Mouse (Mus musculus) cerebellum, postnatal 10 days (tissue): ENCODE data around the gene Selenoo.
A peak's percentile ranks its signal among the peaks of the same experiment; 100 is the strongest.

Experiments
- DNase-seq, 2 experiments: peaks; one replicate each; pipeline ENCODE4 v3.0.0; 2021; ENCODE audit warnings: mixed read lengths in 2 of 2

Selenoo gene

DNA sequence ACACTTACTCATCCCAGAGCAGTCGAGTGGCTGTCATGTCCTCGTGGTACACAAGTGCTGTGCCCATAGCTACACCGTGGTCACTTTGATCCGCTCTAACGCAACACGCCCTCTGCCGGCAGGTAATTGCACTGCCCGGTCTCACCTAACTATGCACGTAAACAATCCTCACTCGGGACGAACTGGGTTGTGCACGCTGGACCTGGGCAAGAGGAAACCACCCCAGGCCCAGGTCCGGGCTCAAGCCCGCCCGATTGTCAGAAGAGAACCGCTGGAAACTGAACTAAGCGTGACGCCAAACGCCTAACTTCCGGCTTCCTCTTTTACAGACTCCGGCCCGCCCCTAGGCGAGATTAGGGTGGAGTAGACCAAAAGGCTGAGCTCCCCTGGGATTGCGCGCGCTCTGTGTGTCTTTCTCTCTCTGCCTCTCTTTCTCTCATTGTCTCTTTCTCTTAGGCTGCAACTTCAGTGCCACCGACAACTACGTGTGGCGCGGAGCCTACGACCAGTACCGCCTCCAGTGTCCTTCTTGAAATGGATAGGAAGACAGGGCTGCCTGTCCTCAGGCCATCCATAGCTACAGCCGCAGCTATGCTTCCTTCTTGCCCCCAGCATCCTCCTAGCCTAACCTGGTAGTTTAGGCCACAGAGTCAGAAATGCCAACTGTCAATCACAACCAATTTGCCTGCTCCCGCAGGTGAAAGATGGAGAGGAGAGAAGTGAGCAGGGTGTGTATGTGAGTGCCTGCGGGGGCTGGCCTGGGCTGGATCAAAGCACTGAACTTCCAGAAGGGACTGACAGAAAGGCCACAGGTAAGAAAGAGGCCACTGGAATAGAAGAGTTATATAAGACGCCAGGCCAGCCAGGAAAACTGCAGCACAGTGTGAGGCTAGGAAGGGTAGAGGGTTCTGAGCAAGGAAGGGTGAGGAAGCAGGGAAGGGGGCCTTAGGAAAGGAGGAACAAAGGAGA lies 39.8 kb downstream of the Selenoo start, which contains the start of gene Hdac10:
TSS of gene Hdac10 (minus strand) at position 319 of the 969 bp plus-strand sequence.
- DNase-seq: peak; percentile 94 to 97

DNA sequence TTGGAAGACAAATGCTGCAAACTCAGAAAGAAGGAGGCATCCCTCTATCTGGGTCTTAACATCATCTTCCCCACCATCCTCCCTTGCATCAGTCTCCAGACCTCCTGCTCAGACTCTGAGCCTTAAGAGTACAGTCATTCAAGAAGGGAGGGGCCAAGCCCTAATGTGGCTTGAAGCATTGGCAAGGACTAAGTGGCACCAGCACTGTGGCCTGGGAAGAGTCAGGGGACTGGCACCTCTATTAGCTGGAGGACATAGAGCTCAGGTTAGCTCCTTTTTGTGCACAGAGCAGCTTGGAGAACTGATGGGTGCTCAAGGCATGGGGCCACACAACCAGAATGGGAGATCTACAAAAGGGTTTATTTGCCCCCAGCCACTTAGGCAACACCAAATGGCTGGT lies 41.4 kb downstream of the Selenoo start:
- no peak for DNase-seq

DNA sequence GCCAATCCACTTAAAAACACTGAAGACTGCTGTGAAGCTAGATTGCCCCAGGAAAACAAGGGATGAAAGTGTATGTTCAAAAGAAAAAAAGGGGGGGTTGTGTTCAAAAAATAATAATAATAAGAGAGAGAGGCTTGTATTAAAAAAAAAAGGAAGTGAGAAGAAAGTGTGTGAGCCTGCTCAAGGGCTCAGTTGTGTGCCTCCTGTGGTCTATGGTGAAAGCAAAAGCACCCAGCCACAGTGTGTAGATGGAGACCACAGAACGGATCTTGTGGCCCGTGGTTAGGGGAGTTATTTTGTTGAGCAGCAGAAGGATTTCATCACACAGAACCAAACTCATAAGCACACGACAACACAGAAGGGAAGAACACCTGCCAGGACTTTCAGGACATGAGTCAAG lies 42.4 kb downstream of the Selenoo start:
- DNase-seq: no peak

DNA sequence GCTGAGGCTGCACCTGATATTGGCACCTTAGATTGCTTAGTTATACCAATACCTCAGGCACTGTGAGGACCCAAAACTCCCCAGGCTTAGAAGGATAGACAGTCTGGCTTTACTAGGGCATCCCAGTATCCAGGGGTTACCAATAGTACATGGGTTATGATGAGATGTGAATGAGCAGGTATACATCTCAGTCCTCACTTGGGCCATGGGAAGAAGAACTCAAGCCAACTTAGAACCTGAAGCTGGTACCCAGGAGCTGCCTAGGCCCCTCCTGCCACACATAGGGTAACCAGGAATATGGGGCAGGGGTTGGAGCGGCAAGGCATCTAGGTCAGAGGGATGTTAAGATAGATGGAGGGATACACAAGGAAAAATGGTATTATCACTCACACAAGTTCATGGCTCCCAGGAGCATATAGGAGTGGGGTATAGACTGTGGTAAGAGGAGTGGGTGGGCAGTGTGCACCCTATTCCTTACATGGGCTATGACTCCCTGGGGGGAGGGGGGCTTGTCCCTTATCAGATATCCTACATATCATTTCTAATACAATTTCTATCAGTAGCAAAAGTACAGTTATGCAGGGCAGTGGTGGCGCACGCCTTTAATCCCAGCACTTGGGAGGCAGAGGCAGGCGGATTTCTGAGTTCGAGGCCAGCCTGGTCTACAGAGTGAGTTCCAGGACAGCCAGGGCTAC lies 47.7 kb downstream of the Selenoo start:
- no peak for DNase-seq

DNA sequence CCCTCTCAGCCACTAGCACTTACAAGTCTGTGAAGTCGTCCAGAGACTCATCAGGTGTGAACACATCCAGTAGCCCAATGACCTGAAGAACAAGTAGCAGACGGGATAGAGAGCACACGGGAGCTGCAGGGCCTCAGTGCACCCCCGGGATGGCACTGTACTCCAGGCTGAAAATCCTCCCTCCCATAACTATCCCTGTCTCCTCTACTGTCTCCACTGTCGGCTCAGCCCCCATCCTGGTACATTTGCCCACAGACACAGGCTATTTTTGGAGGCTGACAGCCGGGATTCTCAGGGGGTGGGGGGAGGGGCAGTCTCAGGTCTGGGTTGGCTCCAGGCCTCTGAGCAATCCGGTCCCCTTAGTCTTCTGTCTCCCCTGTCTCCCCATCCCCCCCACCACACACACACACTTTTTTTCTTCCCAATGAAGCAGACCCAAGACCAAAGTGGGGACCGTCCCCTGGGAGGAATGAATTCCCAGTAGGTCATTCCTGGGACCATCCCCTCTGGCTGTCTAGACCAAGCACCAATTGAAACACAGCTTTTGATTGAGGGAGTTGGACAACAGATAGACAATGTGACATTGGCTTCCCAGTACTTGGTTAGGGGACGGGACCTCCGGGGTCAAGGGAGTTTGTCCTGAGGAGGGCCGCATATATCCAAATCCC lies 48.6 kb downstream of the Selenoo start:
- DNase-seq: peak in 1 of 2 experiments; percentile 50

DNA sequence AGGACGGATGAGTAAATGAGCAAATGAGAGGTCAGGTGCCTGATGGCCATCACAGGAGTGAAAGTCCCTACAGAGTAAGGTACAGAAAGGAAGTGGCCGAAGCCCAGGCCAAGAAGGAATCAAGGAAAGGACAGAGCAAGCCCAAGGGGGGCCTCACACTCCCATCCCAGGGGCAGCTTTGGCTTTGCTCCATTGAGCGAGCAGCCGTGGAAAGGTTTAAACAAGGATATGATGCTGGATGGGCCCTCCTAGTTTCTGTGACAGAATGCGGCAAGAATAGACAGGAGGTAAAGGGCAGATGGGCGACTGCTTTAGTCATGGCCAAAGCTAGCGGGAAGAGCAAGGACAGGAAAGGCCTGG lies 49.1 kb downstream of the Selenoo start:
- no peak for DNase-seq

DNA sequence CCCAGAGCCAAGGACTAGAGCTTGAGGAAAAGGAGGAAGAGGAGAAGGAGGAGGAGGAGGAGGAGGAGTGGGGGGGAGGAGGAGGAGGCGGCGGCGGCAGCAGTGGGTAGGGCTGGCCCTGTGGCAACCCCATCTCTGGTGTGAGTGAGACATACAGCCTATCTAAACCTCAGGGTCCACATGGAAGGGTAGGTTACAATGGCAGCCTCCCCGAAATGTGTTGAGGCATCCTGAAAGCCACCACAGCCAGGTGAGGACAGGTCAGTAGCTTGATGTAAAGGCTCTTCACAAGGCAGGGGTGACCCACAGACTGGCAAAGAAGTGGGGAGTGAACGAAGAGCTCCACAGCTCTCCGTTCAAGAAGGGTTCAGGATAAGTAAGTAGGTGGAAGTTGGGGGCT lies 49.6 kb downstream of the Selenoo start:
- no peak for DNase-seq

DNA sequence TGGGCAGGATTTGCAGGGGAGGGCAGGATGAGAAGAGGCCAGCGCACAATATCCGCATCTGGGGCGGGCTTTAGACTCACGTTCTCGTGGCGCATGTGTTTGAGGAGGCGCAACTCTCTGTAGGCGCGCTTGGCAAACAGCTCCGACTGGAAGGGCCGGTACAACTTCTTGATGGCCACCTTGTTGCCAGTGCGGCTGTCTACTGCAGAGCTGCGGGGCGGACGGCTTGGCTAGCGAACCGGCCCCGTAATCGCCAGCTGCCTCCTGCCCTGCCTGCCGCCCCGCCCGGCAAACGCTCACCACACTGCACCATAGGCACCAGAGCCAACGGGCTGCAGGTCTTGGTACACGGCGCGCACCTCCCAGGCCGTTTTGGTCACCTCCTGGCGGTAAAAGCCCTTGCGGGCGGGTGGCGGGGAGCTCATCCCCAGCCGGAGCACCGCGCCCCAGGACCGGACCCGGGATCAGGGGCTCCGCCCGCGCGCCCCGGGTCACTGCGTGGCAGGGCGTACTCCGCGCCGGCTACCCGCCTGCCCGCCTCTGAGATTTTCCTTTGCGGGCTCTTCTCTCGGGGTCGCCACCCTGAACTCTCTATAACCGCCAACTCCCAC lies 51.3 kb downstream of the Selenoo start:
- DNase-seq: peak; percentile 68 to 70

DNA sequence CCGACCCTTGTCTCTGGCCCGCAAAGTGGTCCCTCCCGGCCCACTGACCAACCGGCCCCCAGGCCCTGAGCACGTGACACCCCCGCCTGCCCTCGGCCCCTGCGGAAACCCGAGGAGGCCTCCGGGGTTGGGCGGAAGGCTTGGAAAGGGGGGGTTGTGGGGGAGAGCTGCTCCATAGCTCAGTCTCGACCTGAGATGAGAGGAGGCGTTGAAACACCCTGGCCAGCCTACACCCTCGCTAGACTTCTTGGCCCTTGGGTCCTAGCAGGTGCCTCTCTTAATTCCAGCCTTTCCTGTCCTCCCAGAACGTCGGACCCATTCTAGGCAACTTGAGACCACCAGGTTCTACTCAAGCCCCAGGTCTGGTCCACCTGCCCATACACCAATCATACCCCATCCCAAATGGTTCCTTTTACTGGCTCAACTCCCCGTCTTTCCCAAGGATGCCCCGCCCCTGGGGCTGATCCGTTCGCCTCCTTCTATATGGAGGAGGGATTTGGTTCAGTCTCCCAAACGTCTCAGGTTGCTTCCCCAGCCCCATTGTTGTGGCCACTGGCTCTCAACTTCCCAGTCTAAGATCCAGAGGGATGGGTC lies 51.9 kb downstream of the Selenoo start, which contains the start of gene Mapk12:
TSS of gene Mapk12 (minus strand) at position 45 of the 594 bp plus-strand sequence.
- DNase-seq: peak; percentile 59 to 64

DNA sequence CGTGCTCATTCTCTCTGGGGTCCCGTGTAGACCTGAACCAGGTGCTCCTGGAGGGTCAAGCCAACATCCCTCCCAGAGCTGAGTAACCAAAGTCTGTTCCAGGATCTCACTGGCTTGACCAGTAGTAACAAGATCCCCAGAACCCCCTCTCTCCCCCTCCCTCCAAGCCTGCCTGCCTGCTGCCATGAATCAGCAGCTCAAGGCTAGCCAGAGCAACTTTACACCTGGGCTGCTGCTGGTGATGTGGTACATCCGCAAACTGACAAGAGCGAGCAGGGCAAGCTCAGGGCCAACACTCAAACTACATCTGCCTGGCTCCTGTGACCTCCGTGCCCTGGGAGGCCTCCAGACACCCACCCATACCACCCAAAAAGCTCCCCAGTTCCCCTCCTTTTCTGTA lies 52.6 kb downstream of the Selenoo start:
- DNase-seq: no peak

DNA sequence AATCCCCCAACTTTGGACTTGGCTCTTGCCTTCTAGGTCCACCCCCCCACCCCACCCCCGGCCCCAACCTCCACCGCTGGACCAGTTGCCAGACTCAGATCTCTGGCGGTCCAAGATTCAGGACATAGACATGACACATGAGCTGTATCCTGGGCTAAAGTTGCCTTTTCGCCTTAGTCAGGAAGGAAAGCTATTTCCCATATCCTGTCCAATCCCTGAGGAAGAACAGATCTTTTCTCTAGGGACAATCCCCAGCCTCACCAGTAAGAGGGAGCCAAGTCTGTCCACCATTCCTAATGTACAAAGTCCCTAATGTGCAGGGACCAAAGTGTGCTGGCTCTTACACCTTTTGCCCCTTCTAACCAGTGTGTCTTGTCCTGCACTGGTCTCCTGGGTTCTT lies 53.0 kb downstream of the Selenoo start:
- DNase-seq: no peak

DNA sequence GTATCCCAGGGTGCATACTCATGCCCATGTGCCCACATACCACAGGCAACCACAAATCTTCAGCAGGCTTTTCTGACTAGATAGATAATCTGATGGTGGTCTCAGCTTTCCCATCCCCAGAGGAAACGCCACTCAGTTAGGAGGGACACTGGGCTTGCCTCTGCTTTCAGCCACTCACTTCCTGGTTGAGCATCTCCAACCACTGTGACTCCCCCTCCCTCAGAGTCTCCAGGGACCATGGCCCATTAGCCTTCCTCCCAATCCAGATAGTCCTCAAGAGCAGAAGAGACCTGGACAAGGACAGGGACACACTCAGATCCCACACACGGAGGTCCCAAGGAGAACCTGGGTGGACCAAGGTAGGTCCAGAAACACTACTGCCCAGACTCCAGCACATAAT lies 54.2 kb downstream of the Selenoo start:
- DNase-seq: no peak

DNA sequence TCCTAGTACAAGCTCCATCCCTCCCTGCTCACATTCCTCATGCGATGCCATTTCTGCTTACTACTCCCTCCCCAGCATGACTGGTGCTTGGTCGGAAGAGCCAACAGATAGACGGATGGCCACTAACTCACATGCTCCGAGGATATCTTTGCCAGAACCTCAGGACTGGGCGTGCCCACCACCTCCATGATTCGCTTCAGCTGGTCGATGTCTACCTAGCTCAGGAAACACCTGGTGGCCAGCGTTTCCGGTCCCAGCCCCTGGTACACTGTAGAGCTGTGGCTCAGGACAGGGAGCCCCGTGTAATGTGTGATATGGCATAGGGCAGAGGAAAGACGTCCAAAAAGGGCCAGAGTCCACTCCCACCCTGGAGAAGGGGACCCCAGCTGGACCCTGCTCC lies 56.1 kb downstream of the Selenoo start:
- no peak for DNase-seq

DNA sequence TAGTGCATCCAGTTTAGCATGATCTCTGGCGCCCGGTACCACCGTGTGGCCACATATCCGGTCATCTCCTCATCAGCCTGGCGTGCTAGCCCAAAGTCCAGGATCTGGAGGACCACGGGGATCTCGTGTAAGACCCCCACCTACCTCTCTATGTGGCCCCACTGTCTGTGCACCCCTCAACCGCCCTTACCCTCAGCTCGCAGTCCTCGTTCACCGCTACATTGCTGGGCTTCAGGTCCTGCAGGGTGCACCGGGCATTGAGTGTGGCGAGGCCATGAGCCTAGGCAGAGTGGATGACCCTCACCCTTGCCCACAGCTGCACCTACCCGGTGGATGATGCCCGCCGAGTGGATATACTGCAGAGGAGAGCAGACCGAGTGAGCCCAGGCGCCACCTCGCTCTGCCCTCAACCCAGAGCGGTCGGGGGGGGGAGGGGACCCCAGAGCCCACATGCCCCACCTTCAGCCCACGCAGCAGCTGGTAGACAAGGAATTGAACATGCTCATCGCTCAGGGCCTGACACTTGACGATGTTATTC lies 57.0 kb downstream of the Selenoo start:
- no peak for DNase-seq

DNA sequence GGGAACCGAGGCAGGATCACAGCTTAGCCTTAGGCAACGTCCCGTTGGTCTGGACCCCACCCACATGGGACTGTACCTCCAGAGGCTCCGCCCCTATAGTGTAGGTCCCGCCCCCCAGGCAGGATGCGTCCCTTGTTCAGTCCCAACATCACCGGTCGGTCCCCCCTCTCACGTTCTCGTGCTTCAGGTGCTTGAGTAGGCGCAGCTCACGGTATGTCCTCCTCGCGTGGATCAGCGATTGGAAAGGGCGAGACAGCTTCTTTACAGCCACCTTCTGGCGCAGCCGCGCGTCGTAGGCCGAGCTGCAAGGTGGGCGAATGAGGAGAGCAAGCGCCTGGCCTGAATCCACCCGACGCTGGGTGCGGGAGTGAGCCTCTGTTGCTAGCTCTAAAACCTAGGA lies 57.7 kb downstream of the Selenoo start:
- DNase-seq: peak; percentile 77 to 79

DNA sequence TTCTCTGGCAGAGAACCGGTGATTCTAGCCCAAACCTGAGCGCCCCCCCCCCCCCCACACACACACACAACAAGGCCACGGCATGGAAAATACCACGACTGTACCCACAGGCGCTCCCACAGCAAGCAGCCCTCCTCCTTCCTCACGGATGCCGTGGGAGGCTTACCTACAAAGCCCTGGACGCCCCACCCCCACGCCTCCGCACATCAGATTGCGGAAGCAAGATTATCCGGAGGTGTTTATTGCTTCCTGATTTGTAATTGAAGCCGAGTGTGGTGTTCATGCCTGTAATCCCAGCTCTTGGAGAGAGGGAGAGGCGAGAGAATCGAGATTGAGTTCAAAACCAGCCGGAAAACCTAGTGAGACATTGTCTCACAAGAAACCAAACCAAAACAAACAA lies 58.1 kb downstream of the Selenoo start:
- DNase-seq: peak; percentile 59 to 70

DNA sequence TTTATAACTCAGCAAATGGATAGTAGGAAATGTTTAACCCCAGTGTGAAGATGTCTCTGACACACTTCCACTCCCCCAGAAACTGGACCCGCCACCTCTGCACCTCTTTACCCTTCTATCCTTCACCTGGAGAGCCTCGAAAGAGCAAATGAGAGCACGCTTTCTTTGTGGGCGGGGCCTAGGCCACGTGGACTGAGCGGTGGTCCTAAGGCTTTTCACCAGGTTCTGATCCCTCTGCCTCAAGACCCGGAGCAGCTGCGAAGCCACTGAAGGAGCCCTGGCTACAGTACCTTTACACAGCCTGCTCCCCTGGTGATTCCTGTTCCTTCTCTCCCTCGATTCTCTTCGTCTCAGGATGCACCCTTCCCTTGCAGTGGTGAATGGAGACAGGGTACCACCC lies 58.6 kb downstream of the Selenoo start:
- DNase-seq: peak in 1 of 2 experiments; percentile 45

DNA sequence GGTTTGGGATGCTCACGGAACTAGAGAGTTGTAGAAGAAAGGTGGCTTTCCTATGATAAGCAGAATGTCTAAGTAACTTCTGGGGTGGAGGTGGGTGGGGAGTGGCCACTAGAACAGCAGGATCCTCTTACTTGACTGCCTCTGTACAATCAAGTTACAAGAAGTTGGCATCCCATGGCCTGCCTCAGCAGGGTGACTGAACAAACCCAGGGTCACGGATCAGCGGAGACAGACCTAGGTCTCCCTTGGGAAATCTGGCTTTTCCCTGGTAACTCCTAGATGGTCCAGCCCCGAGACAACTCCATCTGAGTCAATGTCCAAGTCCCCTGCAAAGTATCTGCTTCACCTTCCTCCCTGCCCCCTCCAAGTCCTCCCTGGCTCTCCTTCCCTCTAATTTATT lies 59.0 kb downstream of the Selenoo start:
- DNase-seq: no peak

DNA sequence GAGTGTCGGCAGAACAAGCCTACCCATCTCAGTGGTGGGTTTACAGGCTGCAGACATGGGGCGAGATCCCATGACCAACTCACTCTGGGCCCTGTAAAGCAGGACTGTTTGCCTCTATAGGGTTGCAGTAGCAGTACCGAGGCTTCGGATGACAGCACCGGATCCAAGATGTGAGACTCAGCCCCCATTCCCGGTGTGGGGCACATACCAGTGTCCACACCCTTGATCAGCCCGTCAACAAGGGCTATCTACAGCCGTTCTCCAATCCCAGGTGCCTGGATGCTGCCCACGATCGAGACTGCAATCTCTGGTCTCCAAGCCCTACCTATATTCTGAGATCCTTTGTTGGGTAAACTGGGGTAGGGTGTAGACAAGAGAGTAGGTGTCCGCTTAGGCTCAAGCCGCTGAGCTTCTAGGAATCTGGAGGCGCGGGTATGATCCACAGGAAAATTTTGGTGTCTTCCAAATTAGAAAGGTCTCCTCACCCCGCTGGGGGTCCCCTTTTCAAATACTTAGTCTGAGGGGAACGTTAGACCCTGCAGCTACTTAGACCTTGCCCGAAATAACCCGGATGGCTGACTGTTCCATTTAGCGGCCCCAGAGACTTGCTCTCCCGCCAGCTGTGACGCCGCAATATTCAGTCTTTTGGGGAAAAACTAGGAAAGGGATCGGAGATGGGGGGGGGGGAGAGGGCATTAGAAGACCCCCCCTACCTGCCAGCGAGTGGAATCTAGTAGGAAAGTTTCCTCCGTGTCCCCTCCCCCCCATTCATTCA lies 59.8 kb downstream of the Selenoo start:
- DNase-seq: no peak

DNA sequence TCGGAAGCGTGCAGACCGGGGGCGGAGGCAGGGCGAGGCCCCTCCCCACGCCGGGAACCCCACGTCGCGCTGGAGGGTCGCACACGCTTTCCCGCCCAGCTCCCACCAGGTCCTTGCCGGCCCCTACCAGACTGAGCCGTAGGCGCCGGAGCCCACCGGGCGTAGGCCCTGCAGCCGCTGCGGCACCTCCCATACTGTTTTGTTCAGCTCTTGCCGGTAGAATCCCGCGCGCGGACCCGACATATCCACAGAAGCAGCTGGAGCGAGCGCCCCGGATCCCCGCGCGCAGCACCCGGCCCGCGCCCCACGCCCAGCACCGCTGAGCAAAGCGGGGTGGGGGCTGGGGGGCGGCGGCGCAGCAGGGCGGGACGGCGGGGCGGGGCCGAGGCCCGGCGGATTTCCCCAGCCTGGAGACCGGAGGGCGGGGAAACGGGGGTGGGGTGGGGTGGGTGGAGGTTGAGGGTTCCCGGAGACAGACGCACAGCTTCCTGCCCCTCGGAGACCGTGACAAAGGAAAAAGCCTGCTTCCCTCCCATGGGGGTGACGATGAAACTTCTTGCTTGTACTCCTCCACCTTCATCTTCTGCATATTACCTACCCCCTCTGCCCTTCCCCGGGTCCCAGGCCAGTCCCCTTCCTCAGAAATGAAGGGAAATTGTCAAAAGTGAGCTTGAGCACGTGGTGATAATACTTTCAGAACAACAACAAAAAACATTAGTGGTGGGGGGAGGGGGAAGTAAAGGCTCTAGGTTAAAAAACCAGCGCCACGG lies 60.6 kb downstream of the Selenoo start, which contains the start of gene Mapk11:
TSS of gene Mapk11 (minus strand) at position 358 of the 770 bp plus-strand sequence.
- peak; percentile 71 to 72 for DNase-seq
